Mouse (Mus musculus) inflammation-experienced regulatory T-cells, adult 16 weeks (primary cell): ENCODE measurements around the gene Syngr4. TPM values are rescaled to one million over a fixed set of nuclear protein-coding genes. Genes with fewer than 3 reads are reported as not detected.

Experiments
- polyA plus RNA-seq: library from polyadenylated mRNA; unstranded; fragments of 100-300 nt; shearing (Covaris generic); gene quantifications from one replicate; pipeline ENCODE4 v1.2.1, GENCODE M21; 2017

The Syngr4 gene
- polyA plus RNA-seq, result 0.41 TPM

DNA sequence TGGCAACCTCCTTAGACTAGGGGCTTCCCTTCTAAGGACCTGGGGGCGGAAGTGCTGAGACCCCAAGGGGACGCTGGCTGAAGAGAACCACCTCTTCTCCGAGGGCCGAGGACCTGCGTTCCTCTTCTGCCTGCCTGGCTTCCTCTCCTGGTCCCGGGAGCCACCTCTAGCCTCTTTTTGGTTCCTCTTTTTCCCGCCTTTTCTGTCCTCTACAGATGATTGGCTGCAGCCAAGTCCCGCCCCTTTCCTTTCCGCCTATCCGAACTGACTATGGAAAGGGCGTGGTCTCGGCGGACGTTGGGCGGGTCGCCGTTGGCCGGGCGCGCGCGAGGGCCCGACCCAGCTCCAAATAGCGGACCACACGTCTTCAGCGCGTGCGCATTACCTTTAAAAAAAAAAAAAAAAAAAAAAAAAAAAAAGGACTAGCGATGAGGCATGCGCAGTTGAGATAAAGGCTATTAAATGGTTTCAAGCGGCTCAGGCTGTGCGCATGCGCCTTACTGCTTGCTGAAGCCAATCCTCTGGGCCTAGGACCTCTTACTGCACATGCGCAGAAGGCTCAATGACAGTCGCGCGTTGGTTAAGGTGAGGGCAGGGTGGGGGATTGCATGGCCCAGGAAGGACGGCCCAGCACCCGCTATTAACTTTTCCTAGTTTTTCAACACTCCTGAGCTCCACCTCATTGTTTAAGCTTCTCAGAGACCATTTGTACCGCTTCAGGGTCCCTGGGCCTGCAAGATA lies at the start of gene Syngr4, which contains the start of gene Tmem143:
Syngr4 (minus strand) TSS at position 198 of the 741 bp plus-strand sequence.
Tmem143 (plus strand) TSS at position 425 of the 741 bp plus-strand sequence.

DNA sequence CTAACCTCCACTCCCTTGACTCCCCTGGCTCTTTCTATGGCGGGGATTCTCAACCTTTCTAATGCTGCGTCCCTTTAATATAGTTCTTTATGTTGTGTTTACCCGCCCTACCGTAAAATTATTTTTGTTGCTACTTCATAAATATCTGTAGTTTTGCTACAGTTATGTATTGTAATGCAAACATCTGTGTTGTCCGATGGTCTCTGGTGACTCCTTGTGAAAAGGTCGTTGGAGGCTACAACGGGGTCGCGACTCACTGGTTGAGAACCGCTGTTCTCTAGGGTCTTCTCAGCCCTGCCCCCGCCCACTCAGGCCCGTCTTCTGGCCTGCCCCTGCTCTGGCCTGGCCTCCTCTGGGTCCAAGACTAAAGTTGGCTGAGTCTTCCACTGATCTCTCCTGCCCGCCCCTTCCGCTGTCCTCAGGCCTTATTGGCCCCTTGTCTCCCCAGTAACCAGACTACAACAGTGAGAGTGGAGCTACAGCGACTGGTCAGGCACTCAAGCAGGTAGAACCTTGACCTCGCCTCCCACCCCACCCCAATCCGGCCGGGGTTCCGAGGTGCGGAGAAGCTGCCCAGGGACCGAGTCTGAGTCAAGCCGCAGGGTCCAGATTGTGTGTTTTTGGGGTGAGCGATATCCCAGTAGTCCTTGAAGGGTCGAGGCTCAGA lies 27.4 kb upstream of the Syngr4 start, which contains the start of gene Ccdc114:
Ccdc114 (plus strand) TSS at position 311 of the 667 bp plus-strand sequence.

DNA sequence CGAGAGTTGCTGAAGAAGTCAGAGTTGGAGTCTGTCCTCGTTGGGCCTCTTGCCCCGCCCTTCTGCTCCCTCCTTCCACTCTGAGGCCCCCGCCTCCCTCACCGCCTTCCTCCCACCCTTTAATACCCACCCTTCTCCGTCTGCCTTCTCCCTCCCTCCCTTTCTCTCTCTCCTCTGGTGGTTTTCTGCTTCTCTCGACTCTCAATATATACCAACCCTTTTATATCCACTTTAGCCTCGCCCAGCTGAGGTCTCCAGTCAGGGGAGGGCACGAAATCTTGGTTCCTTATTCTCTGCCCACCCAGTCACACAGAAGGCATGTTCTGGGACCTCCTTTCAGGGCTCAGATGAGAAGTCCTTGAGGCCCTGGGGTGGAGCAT lies 24.7 kb upstream of the Syngr4 start, which contains the start of gene Emp3:
Emp3 (minus strand) TSS at position 163 of the 380 bp plus-strand sequence.

DNA sequence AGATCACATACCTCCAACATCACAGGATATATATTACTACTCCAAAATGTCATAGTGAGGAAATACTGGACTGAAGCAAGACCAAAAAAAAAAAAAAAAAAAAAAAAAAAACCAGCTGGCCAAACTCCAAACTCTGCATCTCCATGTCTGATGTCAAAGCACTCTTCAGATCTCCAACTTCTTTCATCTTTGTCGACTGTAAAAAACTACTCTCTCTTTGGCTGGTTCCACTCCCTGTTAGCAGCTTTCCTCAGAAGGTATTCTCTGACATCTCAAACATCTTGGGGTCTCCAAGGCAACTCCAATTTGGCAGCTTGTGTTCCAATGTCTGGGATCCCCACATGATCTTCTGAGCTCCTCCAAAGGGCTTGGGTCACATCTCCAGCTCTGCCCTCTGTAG lies 18.2 kb downstream of the Syngr4 start, which contains the start of gene Grin2d:
Grin2d (minus strand) TSS at position 101 of the 400 bp plus-strand sequence.

DNA sequence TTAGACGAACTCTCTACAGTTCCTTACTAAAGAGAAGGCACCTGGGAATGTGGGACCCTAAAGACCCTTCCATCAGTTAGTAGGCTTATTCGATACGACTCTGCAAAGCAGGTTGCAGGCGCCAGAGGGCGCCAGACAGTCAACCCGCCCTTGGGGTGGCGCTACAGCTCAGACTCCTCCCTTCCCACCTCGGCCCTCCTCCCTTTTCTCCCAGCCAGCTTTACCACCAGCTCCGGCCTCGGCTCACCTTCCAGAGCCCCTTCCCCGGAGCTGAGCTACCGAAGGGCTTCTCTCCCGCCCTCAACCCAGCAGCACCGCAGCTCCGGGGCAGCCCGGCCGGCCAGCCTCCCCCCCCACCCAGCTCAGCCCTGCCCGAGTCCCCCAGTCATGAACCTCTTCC lies 23.9 kb downstream of the Syngr4 start, which contains the start of gene Kdelr1:
Kdelr1 (plus strand) TSS at position 149 of the 400 bp plus-strand sequence.

Other genes starting within 250 kb of the Syngr4 start
- gene Fut2, start 230.3 kb downstream of the Syngr4 start, polyA plus RNA-seq, result 0.12 TPM
- not detected for gene Ntn5, start 212.7 kb downstream of the Syngr4 start, polyA plus RNA-seq
- 0.20 TPM for gene Sec1, start 202.3 kb downstream of the Syngr4 start, polyA plus RNA-seq
- 9.3 TPM for gene Car11, start 196.9 kb downstream of the Syngr4 start, polyA plus RNA-seq
- gene Dbp, start 191.6 kb downstream of the Syngr4 start, polyA plus RNA-seq, result 14.7 TPM
- gene Rpl18, start 181.3 kb downstream of the Syngr4 start, polyA plus RNA-seq, result 1,529 TPM
- gene Sphk2, start 178.7 kb downstream of the Syngr4 start, polyA plus RNA-seq, result 40.4 TPM
- gene Fam83e, start 175.5 kb downstream of the Syngr4 start, polyA plus RNA-seq, result not detected
- not detected for gene Spaca4, start 170.9 kb downstream of the Syngr4 start, polyA plus RNA-seq
- gene Lmtk3, start 113.0 kb downstream of the Syngr4 start, polyA plus RNA-seq, result 0.13 TPM
- 2.7 TPM for gene Sult2b1, start 112.0 kb downstream of the Syngr4 start, polyA plus RNA-seq
- gene Cyth2, start 82.1 kb downstream of the Syngr4 start, polyA plus RNA-seq, result 45.3 TPM
- not detected for gene Kcnj14, start 71.9 kb downstream of the Syngr4 start, polyA plus RNA-seq
- gene Grwd1, start 65.8 kb downstream of the Syngr4 start, polyA plus RNA-seq, result 44.0 TPM
- 108 TPM for gene Kdelr1, start 23.9 kb downstream of the Syngr4 start, polyA plus RNA-seq
- gene Grin2d, start 18.3 kb downstream of the Syngr4 start, polyA plus RNA-seq, result 0.23 TPM
- gene Tmem143, start 227 bp upstream of the Syngr4 start, polyA plus RNA-seq, result 8.6 TPM
- gene Emp3, start 24.7 kb upstream of the Syngr4 start, polyA plus RNA-seq, result 654 TPM
- 1.4 TPM for gene Ccdc114, start 27.4 kb upstream of the Syngr4 start, polyA plus RNA-seq
- gene Abcc6, start 133.6 kb upstream of the Syngr4 start, polyA plus RNA-seq, result not detected
- gene Nomo1, start 137.0 kb upstream of the Syngr4 start, polyA plus RNA-seq, result 28.5 TPM
- gene Kcnj11, start 204.1 kb upstream of the Syngr4 start, polyA plus RNA-seq, result not detected